Mouse (Mus musculus): ENCODE data around the gene Myo1d.

- no peak for TF ChIP-seq CTCF (IDR thresholded peaks at IDR 0.05; ENCODE audit: insufficient read depth, low read length)
- TF ChIP-seq POLR2A (IDR thresholded peaks at IDR 0.05; ENCODE audit: borderline replicate concordance, extremely low read depth, low read depth, low read length): no peak
Measured at GRCm38 (mm10) chr11:80742462-80742861, 37.4 kb downstream of the Myo1d start.
